10 mouse cellular contexts compared by ENCODE assay signal in the genomic region with DNA sequence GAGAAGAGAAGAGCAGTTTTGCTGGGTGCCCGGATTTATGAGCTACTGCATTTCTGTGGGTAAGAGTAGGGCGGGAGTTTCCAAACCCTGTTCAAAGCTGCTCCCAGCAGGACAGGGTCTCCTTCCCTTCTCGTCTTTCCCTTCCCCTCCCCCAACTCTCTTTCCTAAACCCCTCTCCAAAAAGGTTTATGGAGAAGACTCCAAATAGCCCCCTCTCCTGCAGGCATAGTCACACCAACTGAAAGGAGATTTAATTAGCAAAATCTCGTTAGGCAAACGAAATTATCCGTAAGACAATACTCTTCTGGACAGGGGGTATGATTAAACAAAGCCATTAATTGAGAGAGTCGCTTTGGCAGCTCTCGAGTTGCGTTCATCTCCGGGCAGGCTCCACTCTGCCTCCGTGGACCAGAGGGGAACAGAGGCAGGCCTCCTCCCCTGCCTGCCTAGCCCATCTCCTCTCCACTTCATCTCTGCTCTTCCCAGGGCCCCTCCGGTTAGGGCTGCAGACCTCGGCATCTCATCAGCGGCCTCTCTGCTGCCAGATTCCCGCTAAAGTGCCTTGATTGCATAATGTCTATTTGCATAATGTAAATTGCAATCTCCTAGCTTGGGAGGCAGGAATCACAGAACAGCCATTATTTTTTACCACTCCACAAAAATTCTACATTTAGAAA.
A peak's percentile ranks its signal among the peaks of the same experiment; 100 is the strongest.
DNase-seq lines count a peak whose midpoint lies in the region; ATAC-seq and TF ChIP-seq lines count a peak whose summit lies in the region.
"Had no signal": no experiment of that assay in that cellular context is flagged by ENCODE, and none has a peak within 500 bp of the region (broad histone marks: within the 10 kb centered on the region; RNA-seq: fewer than 3 reads in every experiment).

No protein-coding gene starts in this region.

- DNase-seq in frontal cortex, postnatal 36 days (ENCODE audit: low spot score in 2 of 2): peak; percentile 51 to 60
- DNase-seq in frontal cortex, postnatal 25 days (ENCODE audit: low spot score in 2 of 2): no peak
- peak; percentile 90 for DNase-seq in brain, embryonic 14.5 days (ENCODE audit: low read depth)
- no peak for DNase-seq in hindbrain, embryonic 10.5 days (ENCODE audit: low spot score)
- no peak for DNase-seq in thymus, postnatal 0 days (ENCODE audit: low spot score)
- no peak for DNase-seq in spleen, postnatal 4 days (ENCODE audit: low spot score in 2 of 2)
- DNase-seq in heart, postnatal 14 days: no peak
- DNase-seq: liver had no signal

- peak; percentile 87 for ATAC-seq in midbrain, embryonic 13.5 days

- peaks cover 46% of the 10 kb centered on the region for H3K36me3 ChIP-seq in hindbrain, embryonic 10.5 days
- no peaks in the 10 kb centered on the region for H3K36me3 ChIP-seq in midbrain, embryonic 13.5 days

- WGBS in hindbrain, embryonic 10.5 days: 5% methylated on average over 15 of the region's 15 CpGs
- 4% methylated on average over 15 of the region's 15 CpGs for WGBS in midbrain, embryonic 13.5 days

- intact Hi-C loops in heart, postnatal 14 days (cut with DNase I): no loop called here

- no peak for TF ChIP-seq POLR2A in brain, embryonic 14.5 days (IDR thresholded peaks at IDR 0.05; ENCODE audit: borderline replicate concordance, extremely low read depth, insufficient read depth, insufficient read length, poor library complexity, severe bottlenecking)

- peak overlapping the region; percentile 30; the same call in 1 of the 2 replicates for H3K4me2 ChIP-seq in midbrain, embryonic 13.5 days (replicated peaks)

- peak overlapping the region; percentile 42 for H3K9ac ChIP-seq in midbrain, embryonic 13.5 days (replicated peaks)

- H3K27ac ChIP-seq in hindbrain, embryonic 10.5 days: peak overlapping the region; percentile 75
- peak overlapping the region; percentile 79 for H3K27ac ChIP-seq in midbrain, embryonic 13.5 days

- no peaks in the 10 kb centered on the region for H3K27me3 ChIP-seq in hindbrain, embryonic 10.5 days (ENCODE audit: insufficient read depth, poor library complexity, severe bottlenecking)
- H3K27me3 ChIP-seq in midbrain, embryonic 13.5 days: no peaks in the 10 kb centered on the region

- H3K4me1 ChIP-seq in hindbrain, embryonic 10.5 days (replicated peaks): peaks cover 40% of the 10 kb centered on the region
- peaks cover 32% of the 10 kb centered on the region for H3K4me1 ChIP-seq in midbrain, embryonic 13.5 days (replicated peaks)

- no peaks in the 10 kb centered on the region for H3K9me3 ChIP-seq in hindbrain, embryonic 10.5 days
- no peaks in the 10 kb centered on the region for H3K9me3 ChIP-seq in midbrain, embryonic 13.5 days

- TF ChIP-seq CTCF in brain, embryonic 14.5 days (IDR thresholded peaks at IDR 0.05; ENCODE audit: borderline replicate concordance, extremely low read depth, insufficient read depth, insufficient read length): no peak

- peak overlapping the region; percentile 24 for H3K4me3 ChIP-seq in hindbrain, embryonic 10.5 days
- no peak overlapping the region for H3K4me3 ChIP-seq in midbrain, embryonic 13.5 days (replicated peaks)
- H3K4me3 ChIP-seq: erythroblast, embryonic 14.5 days had no signal

Comparison
In these comparisons a context has a peak if more than half of its experiments do, and no peak if none do; other contexts are left out.
1. DNase-seq: peak in frontal cortex, postnatal 36 days (2 of 2) and brain, embryonic 14.5 days (single experiment); none in frontal cortex, postnatal 25 days (0 of 2), hindbrain, embryonic 10.5 days (single experiment), thymus, postnatal 0 days (single experiment), spleen, postnatal 4 days (0 of 2) and heart, postnatal 14 days (0 of 2).